Mouse (Mus musculus): ENCODE measurements around the gene Amz1. TPM values are rescaled to one million over a fixed set of nuclear protein-coding genes. Genes with fewer than 3 reads are reported as not detected.

Gene Amz1
- polyA plus RNA-seq (2012), result 0.04 TPM in 1 of 2 replicates, not detected in the other

GRCm38 (mm10) chr5:140723822-140724221 is at the start of gene Amz1:
Amz1 (plus strand) TSS chr5:140724127.
- TF ChIP-seq GATA1 (IDR thresholded peaks at IDR 0.05; ENCODE audit: low read length), result no peak
- no peak for TF ChIP-seq TAL1 (IDR thresholded peaks at IDR 0.05; ENCODE audit: low read length)

GRCm38 (mm10) chr5:140675079-140675478 is 48.8 kb upstream of the Amz1 start:
- Histone ChIP-seq H3K9me3 (ENCODE audit: control insufficient read depth, low read length) (no peaks in the 10 kb centered on the region), H3K36me3 (ENCODE audit: control insufficient read depth) (peaks cover 4% of the 10 kb centered on the region; the same call in 1 of the 2 replicates), H3K4me3 (replicated peaks) (no peak overlapping the region), H3K4me1 (ENCODE audit: control insufficient read depth) (no peaks in the 10 kb centered on the region), H3K27me3 (ENCODE audit: control insufficient read depth) (no peaks in the 10 kb centered on the region)
- TF ChIP-seq GATA1 (IDR thresholded peaks at IDR 0.05; ENCODE audit: low read length), result no peak
- no peak for TF ChIP-seq TAL1 (IDR thresholded peaks at IDR 0.05; ENCODE audit: low read length)

More at GRCm38 (mm10) chr5:140723822-140724221, at the start of gene Amz1:
- Histone ChIP-seq H3K36me3 (ENCODE audit: control insufficient read depth) (peaks cover 1% of the 10 kb centered on the region), H3K27me3 (ENCODE audit: control insufficient read depth) (no peaks in the 10 kb centered on the region; the same call in 1 of the 2 replicates), H3K4me1 (ENCODE audit: control insufficient read depth) (peaks cover 9% of the 10 kb centered on the region), H3K9me3 (ENCODE audit: control insufficient read depth, low read length) (no peaks in the 10 kb centered on the region; the same call in 1 of the 2 replicates), H3K4me3 (replicated peaks) (no peak within 1 kb of the TSS)

DNA sequence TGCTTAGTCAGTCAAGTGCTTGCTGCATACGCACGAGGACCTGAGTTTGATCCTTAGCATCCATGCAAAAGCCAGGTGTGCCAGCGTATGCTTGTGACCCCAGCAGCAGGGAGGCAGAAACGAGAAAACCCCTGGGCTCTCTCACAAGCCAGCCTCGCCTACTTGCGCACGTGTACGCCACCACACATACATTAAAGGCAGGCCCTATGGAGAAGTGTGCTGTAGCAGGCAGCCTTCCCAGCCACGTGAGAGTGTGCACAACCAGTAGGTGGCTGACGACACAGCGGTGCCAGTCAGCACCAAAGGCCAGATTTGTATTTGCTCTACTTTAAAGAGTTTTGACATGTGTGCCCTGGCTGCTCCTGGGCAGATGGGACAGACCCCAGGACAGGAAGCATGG is 48.3 kb upstream of the Amz1 start:
- Histone ChIP-seq H3K9me3 (ENCODE audit: control insufficient read depth, low read length) (no peaks in the 10 kb centered on the region), H3K36me3 (ENCODE audit: control insufficient read depth) (peaks cover 4% of the 10 kb centered on the region; the same call in 1 of the 2 replicates), H3K4me3 (replicated peaks) (no peak overlapping the region), H3K27me3 (ENCODE audit: control insufficient read depth) (no peaks in the 10 kb centered on the region), H3K4me1 (ENCODE audit: control insufficient read depth) (no peaks in the 10 kb centered on the region)
- TF ChIP-seq GATA1 (IDR thresholded peaks at IDR 0.05; ENCODE audit: low read length) (no peak), TAL1 (IDR thresholded peaks at IDR 0.05; ENCODE audit: low read length) (no peak)

DNA sequence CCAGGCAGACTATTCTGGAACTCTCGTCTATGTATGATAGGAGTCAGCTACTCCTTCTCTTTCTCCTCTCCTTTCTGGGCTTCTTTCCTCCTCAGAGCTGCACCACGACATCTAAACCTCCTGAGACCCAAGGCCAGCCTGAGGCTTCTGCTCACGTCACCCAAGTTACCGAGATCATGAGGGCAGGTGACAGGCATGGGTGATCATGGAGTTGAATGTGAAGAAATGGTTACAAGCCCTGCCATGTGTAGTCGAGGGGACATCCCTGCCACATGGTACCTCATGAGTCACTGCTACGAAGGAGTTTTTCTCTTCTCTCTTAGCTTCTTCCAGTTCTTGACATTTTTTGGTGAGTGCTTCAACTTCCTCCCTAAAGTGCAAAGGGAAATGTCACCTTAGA is 46.8 kb upstream of the Amz1 start:
- Histone ChIP-seq H3K9me3 (ENCODE audit: control insufficient read depth, low read length) (no peaks in the 10 kb centered on the region), H3K27me3 (ENCODE audit: control insufficient read depth) (no peaks in the 10 kb centered on the region), H3K36me3 (ENCODE audit: control insufficient read depth) (peaks cover 4% of the 10 kb centered on the region; the same call in 1 of the 2 replicates), H3K4me1 (ENCODE audit: control insufficient read depth) (peaks cover 7% of the 10 kb centered on the region), H3K4me3 (replicated peaks) (no peak overlapping the region)
- TF ChIP-seq GATA1 (IDR thresholded peaks at IDR 0.05; ENCODE audit: low read length), result no peak
- TF ChIP-seq TAL1 (IDR thresholded peaks at IDR 0.05; ENCODE audit: low read length), result no peak

DNA sequence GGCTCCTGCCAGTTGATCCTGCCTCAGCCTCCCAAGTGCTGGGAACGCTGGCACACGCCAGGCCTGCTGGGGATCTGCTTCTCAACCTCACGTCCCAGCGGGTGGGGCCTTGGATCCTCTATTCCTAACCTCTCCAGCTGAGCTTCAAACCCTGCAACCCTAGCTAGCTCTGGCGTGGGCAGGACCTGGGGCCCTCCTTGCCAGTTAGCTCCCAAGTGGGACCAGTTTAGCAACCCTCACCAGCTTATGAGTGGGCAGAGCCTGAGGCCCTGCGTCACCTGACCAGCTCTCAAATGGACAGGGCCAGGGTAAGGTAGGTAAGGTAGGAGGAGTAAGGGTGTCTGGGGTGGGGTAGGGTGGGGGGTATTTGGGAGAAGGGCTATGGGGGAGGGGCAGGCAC is 43.9 kb upstream of the Amz1 start:
- peaks cover 4% of the 10 kb centered on the region; the same call in 1 of the 2 replicates for H3K36me3 ChIP-seq (ENCODE audit: control insufficient read depth)
- H3K4me3 ChIP-seq (replicated peaks), result no peak overlapping the region
- H3K27me3 ChIP-seq (ENCODE audit: control insufficient read depth), result no peaks in the 10 kb centered on the region
- peaks cover 15% of the 10 kb centered on the region for H3K4me1 ChIP-seq (ENCODE audit: control insufficient read depth)
- TF ChIP-seq TAL1 (IDR thresholded peaks at IDR 0.05; ENCODE audit: low read length), result no peak
- no peak for TF ChIP-seq GATA1 (IDR thresholded peaks at IDR 0.05; ENCODE audit: low read length)
- no peaks in the 10 kb centered on the region for H3K9me3 ChIP-seq (ENCODE audit: control insufficient read depth, low read length)

- peaks cover 2% of the 10 kb centered on the region; the same call in 1 of the 2 replicates for H3K36me3 ChIP-seq (ENCODE audit: control insufficient read depth)
- H3K27me3 ChIP-seq (ENCODE audit: control insufficient read depth), result no peaks in the 10 kb centered on the region
- no peak for TF ChIP-seq TAL1 (IDR thresholded peaks at IDR 0.05; ENCODE audit: low read length)
- no peak for TF ChIP-seq GATA1 (IDR thresholded peaks at IDR 0.05; ENCODE audit: low read length)
- H3K4me1 ChIP-seq (ENCODE audit: control insufficient read depth), result peaks cover 15% of the 10 kb centered on the region
- no peaks in the 10 kb centered on the region for H3K9me3 ChIP-seq (ENCODE audit: control insufficient read depth, low read length)
- no peak overlapping the region for H3K4me3 ChIP-seq (replicated peaks)
Measured at GRCm38 (mm10) chr5:140680950-140681349, 43.0 kb upstream of the Amz1 start.

DNA sequence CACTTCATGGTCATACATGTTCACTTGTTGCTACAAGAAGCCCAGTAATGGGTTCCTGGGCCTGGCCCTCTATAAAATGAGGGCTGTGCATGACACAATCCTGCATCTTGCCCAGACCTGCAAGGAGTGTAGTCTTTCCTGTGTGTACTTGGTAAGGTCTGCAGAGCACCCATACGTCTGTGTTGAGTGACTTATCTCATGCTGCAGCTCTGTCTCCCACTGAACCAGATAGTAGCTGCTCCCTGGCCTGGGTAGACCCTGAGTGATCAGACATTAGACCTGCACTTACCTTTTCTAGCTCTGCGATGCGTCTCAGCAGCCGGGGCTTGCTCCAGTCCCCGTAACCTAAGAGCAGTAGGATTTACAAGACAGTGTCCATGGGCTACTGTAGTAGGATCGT is 41.8 kb upstream of the Amz1 start:
- peaks cover 5% of the 10 kb centered on the region; the same call in 1 of the 2 replicates for H3K36me3 ChIP-seq (ENCODE audit: control insufficient read depth)
- no peak for TF ChIP-seq TAL1 (IDR thresholded peaks at IDR 0.05; ENCODE audit: low read length)
- TF ChIP-seq GATA1 (IDR thresholded peaks at IDR 0.05; ENCODE audit: low read length), result no peak
- H3K27me3 ChIP-seq (ENCODE audit: control insufficient read depth), result no peaks in the 10 kb centered on the region
- H3K4me1 ChIP-seq (ENCODE audit: control insufficient read depth), result peaks cover 15% of the 10 kb centered on the region
- H3K9me3 ChIP-seq (ENCODE audit: control insufficient read depth, low read length), result no peaks in the 10 kb centered on the region
- no peak overlapping the region for H3K4me3 ChIP-seq (replicated peaks)

- Histone ChIP-seq H3K27me3 (ENCODE audit: control insufficient read depth) (no peaks in the 10 kb centered on the region), H3K4me1 (ENCODE audit: control insufficient read depth) (peaks cover 15% of the 10 kb centered on the region), H3K4me3 (replicated peaks) (no peak overlapping the region), H3K36me3 (ENCODE audit: control insufficient read depth) (peaks cover 7% of the 10 kb centered on the region), H3K9me3 (ENCODE audit: control insufficient read depth, low read length) (no peaks in the 10 kb centered on the region)
- TF ChIP-seq TAL1 (IDR thresholded peaks at IDR 0.05; ENCODE audit: low read length), result no peak
- no peak for TF ChIP-seq GATA1 (IDR thresholded peaks at IDR 0.05; ENCODE audit: low read length)
Measured at GRCm38 (mm10) chr5:140684343-140685148, 39.4 kb upstream of the Amz1 start.

DNA sequence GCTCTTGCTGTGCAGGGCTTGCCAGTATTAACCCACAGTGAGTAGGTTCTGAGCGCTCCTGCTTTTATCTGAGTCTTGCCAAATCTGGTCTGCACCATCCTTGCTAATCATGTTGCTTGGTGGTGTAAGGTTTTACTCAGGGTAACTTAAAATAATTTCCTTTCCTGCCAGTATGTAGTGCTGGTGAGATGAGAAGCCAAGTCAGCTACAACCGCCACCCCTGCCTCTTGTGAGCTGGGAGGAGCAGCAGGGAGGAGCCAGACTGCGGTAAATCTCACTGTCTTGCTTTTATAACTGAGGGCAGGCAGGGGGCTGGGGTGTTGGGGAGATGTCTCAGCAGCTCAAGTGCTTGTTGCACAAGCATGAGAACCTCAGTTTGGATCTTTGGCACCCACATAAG is 35.5 kb upstream of the Amz1 start:
- Histone ChIP-seq H3K36me3 (ENCODE audit: control insufficient read depth) (peaks cover 15% of the 10 kb centered on the region), H3K4me3 (replicated peaks) (no peak overlapping the region), H3K27me3 (ENCODE audit: control insufficient read depth) (no peaks in the 10 kb centered on the region), H3K4me1 (ENCODE audit: control insufficient read depth) (no peaks in the 10 kb centered on the region), H3K9me3 (ENCODE audit: control insufficient read depth, low read length) (no peaks in the 10 kb centered on the region)
- TF ChIP-seq GATA1 (IDR thresholded peaks at IDR 0.05; ENCODE audit: low read length) (no peak), TAL1 (IDR thresholded peaks at IDR 0.05; ENCODE audit: low read length) (no peak)
